Mouse (Mus musculus) mouse embryonic stem cell (cell line): ENCODE measurements around the gene Arhgef2.
"Not testable (repeated sequence)": the region's sequence is repeated elsewhere in the genome, so short reads cannot be mapped to it uniquely, and the experiment has no call there.

Source experiments
- in situ Hi-C, 2 experiments: fragments of 300-500 bp; cut with MboI; formaldehyde crosslinking; loops; 1 replicate in 1 of 2; 3 replicates in 1 of 2; pipeline ENCODE4 v1.14.3; 2019 to 2020; ENCODE audit warnings: low sequenced_read_pairs in 2 of 2, low pct_unique_long_range_greater_than_20kb in 1 of 2, mixed read lengths in 1 of 2; ENCODE audit not compliant: unreplicated experiment in 1 of 2

Gene Arhgef2

GRCm38 (mm10) chr3:88585769-88586168 is 20.0 kb upstream of the Arhgef2 start:
- in situ Hi-C loops: no loop called here

DNA sequence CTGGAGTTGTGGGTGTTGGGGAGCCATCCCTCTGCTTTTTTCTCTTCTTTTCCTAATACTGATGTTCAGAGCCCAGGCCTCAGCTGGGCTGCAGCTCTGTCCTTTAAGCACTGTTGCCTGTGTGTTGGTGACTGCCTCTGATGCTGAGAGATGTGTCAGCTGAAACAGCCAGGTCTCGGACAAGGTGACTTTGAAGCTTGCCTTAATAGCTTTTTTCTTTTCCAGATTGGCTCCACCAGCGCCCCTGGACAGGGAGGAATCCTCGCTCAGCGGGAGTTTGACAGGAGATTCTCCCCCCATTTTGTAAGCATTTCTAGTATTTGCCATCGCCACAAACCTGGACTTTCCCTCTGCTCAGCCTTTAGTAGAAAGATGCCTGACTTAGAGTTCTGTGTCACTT is 19.1 kb upstream of the Arhgef2 start:
- in situ Hi-C loops: no loop called here

DNA sequence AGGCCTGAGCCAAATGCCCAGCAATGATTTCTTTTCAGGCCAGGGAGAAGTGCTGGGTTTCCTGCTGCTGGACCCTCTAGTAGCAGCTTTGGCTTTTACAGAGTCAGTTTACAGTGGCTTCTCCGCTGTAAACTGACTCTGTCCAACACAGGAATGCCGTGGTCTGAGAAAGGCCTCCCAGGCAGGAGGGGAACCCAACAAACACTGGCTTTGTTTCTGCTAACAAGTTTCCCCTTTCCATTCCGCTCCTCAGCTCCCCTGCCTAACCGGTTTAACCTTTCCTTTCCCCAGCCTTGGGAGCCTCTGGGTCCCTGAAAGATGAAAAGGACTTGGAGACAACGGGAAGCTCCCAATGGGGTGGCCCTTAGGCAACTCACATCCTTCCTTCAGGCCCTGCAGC is 15.5 kb upstream of the Arhgef2 start:
- in situ Hi-C loops: no loop called here

- in situ Hi-C loops: no loop called here
These were observed 14.7 kb upstream of the Arhgef2 start for GRCm38 (mm10) chr3:88591044-88591443.

DNA sequence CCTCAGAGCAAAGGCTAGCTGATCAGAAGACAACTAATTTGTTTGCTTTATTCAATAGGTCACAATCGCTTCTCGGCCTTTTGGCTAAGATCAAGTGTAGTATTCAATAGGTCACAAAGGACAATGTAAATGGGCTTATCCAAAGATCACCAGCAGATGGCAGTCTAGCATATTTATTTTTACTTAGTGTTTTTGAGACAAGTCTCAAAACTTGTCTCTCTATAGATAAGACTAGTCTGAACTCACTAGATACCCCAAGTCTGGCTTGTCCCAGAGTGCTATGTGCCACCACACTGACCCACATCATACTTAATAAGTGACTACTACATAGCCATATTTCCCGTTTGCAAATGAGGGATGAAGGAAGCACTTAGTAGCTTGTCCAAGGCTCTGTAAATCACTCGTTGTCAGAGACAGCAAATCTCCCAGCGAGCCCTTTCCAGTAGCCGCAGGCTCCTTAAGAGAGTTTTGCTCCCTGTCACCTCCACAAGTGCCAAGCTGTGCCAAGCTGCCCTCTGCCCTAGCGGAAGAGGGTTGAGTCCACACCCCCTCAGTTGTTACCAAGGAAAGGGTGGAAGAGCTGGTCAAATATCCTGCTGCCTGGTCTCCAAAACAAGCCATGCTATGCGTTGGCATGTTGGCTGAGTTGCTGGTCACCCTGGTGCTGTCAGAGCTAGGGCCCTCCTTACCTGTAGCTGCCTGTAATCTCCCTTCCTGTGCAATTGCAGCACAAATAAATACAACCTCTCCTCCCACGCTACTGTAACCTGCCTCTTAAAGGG is 13.6 kb upstream of the Arhgef2 start:
- in situ Hi-C loops: no loop called here

GRCm38 (mm10) chr3:88592942-88593576 is 12.7 kb upstream of the Arhgef2 start:
- in situ Hi-C loops: no loop called here

GRCm38 (mm10) chr3:88593893-88594580 is 11.7 kb upstream of the Arhgef2 start:
- in situ Hi-C loops: no loop called here

GRCm38 (mm10) chr3:88596547-88596946 is 9.2 kb upstream of the Arhgef2 start:
- in situ Hi-C loops: not testable (repeated sequence)

- in situ Hi-C loops: no loop called here
These were observed 3.3 kb upstream of the Arhgef2 start for GRCm38 (mm10) chr3:88602466-88602865.

DNA sequence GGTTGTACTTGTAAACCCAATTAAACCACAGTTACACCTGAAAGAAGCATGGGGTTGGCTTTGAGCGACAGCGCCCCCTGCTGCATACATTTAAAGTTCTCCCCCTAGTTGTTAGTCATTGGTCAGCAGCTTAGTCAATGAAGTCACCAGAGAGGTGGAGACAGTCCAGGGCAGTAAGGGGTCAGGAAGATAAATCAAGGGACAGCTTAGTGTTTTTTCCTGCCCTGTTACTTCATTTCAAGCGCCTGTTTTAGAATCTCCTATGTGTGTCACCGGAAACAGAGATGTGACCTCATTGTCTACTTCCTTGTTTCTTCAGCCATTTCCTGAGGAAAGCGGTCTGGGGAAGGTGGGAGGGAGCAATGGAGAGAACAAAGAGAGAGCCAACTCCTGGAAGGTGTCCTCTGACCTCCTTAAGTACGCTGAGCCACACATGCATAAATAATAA is 2.0 kb upstream of the Arhgef2 start:
- in situ Hi-C loops: no loop called here

GRCm38 (mm10) chr3:88604863-88605262 is 903 bp upstream of the Arhgef2 start:
- in situ Hi-C loops: no loop called here

DNA sequence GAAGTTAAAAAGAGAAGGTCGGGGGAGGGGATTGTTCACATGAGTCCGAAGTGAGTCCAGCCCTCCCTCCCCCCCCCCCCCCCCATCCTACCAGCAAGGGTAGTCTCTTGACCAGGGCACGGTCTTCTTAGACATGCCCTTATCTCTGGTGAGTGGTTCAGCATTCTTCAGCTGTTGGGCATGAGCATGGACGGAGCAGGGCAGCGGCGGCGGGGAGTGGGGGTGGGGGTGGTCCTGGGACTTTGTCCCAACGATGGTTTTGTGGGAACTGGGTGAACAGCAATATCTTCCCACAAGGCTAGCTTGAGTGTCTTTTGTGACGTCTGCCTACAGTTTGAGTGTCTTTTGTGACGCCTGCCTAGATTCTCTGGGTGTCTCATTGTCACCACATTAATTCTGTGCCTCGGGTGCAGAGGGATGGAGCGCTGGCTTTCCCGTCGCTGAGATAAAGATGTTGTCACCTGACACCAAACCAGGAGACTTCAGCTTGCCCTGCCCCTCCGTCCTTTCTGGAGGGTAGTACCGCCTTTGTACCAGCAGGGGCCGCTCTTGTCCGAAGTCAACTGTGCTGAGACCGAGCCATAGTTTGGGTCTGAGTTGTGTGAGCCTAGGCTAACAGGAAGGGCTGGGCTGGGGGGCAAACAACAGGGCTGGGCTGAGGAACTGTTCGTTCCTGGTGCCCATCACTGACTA is 1.4 kb downstream of the Arhgef2 start:
- in situ Hi-C loops: no loop called here

- in situ Hi-C loops: no loop called here
These were observed 2.0 kb downstream of the Arhgef2 start for GRCm38 (mm10) chr3:88607758-88608138.

DNA sequence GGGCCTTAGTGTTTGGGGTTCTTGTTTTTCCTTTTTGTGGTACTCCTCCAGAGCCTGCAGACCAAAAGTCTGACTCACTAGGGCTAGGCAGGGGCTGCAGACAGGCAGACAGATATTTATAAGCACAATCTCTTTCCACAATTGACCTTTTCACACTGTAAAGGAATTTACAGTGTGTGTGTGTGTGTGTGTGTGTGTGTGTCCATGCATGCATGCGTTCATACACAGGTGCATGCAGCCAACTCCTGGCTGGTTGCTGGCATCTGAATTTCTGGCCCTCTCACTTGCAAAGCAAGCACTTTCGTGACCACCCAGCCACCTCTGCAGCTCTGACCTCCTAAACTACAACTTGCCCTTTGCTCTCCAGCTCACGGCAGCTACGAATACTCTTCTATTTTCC is 3.3 kb downstream of the Arhgef2 start:
- in situ Hi-C loops: no loop called here

DNA sequence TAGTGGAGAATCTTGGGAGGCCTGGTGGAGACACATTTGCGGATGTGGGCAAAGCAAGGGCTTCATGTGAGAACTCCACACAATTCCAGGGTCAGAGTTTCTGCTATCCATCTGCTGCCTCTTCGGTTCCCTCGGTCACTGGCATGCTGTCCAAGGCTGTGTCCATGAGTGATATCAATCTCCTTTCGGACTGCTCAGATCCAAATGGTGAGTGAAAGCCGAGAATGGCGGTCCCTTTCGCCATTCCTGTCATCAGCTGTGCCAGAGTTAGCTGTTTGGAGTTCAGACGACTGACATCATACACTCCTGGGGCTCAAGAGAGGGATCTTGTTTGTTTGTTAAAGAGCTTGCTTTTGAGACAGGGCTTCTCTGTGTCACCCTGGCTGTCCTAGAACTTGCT is 8.7 kb downstream of the Arhgef2 start:
- in situ Hi-C loops: no loop called here

DNA sequence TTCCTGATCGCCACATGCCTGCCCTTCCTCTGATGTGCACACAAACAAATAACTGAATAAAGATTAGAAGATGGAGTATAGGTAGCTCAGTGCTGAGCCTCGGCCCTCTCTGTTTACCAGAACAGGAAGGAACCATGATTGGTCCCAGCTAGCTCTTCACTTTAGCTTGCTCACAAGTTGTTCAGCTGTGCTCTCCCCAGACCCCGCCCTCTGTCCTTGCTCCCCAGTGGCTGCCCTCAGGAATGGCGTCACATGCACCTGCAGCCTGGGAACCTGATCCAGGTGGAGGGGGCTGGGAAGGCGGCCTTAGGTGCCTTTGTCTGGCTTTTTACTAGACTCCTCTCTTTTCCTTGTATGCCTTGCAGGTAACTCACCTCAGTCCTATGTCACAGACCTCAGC is 9.4 kb downstream of the Arhgef2 start:
- in situ Hi-C loops: no loop called here

DNA sequence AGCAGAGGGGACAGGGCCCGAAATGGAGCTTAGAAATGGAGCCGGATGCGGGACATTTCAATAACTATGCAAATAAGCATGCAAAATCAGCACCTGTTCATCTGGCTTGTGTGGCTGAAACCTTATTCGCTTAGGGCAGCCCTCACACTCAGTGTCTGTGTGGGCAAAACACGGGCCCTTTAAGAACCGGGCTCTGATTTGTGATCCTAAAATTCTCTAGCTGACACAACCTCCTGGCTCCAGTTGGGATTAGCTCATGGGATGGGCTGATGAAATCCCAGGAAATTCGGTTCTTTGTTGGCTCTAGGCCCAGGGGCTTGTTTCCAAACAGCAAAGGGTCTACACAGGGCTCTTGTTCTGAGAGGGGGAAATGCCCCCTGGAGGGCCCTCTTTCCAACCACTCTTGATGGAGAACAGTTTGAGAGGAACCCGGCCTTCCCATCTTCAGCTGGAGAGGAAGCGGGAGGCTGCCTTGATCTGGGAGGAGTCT is 10.2 kb downstream of the Arhgef2 start:
- in situ Hi-C loops: no loop called here

DNA sequence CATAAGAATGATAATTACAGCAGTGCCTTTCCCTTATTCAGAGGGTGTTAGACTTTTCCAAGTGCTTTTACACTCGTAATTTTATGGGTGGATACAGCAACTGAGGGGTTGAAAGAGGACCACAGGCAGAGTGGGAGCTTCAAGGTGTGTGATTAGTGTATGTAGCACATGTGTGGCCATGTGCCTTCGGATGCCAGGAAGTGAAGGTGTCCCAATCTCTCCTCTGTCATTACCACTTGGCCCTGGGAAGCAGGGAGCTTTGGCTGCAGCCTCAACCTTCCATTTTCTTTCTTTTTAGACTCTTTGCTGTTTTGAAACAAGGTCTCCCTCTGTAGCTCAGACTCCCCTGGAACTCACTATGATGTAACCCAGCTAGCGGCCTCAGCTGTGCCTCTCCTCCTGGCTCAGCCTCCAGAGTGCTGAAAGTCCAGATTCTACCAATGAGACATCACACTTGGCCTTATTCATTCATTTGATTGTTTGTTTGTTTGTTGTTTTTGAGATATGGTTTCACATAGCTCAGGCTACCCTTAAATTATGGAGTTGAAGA is 11.3 kb downstream of the Arhgef2 start:
- in situ Hi-C loops: no loop called here
